9 mouse cellular contexts compared by ENCODE assay signal in the genomic region with DNA sequence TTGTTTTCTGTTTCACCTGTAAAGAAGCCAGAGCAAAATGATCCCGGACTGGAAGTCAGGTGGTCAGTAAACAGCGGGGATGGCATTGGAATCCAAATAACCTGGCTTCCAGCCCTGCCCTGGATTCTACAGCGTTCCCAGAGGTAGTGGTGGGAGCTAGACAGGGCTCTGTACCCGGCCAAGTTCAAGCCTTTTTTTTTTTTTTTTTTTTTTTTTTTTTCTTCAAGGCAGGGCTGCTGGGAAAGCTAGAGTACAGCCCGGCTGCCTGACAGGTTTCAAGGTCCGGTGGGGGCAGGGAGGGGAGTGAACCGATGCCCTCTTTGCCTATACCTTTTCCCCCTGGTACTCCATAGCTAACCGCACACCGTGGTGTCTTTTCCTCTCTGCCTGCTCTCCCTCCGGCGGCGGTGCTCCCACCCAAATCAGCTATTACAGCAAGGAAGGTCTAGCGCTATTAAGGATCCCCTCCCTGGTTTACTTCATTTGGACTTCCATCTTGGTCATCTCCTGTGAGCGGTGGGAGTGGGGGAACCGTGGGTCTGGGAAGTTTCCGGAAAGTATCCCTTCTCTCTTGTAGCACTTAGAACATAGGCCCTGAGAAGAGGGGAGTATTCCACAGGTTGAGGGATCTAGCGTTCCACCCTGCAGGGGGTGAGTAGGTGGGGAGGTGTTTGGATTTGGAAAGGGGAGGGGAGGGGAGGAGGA. TPM values are rescaled to one million over a fixed set of nuclear protein-coding genes. Genes with fewer than 3 reads are reported as not detected.
DNase-seq lines count a peak whose midpoint lies in the region; ATAC-seq and TF ChIP-seq lines count a peak whose summit lies in the region.
"Had no signal": no experiment of that assay in that cellular context is flagged by ENCODE, and none has a peak within 500 bp of the region (broad histone marks: within the 10 kb centered on the region; RNA-seq: fewer than 3 reads in every experiment).

No protein-coding gene starts in this region.

- TF ChIP-seq POLR2A in cerebellum, adult 2 months (IDR thresholded peaks at IDR 0.05; ENCODE audit: borderline replicate concordance, insufficient read depth, low read length): no peak

- peak overlapping the region; percentile 46 for H3K4me3 ChIP-seq in cerebellum, adult 2 months (replicated peaks; ENCODE audit: insufficient read depth, low read depth, low read length)
- H3K4me3 ChIP-seq in limb, embryonic 10.5 days: peak overlapping the region; percentile 48
- peak overlapping the region; percentile 14 for H3K4me3 ChIP-seq in stomach, embryonic 14.5 days (ENCODE audit: low read depth, low read length)

- TF ChIP-seq CTCF in cerebellum, adult 2 months (IDR thresholded peaks at IDR 0.05; ENCODE audit: borderline replicate concordance, insufficient read depth, low read depth, low read length): no peak

- H3K27me3 ChIP-seq in cerebellum, adult 2 months (ENCODE audit: control insufficient read depth, insufficient read depth, low read length): no peaks in the 10 kb centered on the region; the same call in 1 of the 2 replicates
- H3K27me3 ChIP-seq in limb, embryonic 10.5 days (ENCODE audit: low read depth, poor library complexity, severe bottlenecking): peaks cover 48% of the 10 kb centered on the region
- H3K27me3 ChIP-seq in stomach, embryonic 14.5 days (ENCODE audit: control insufficient read depth, insufficient read depth, low read length): no peaks in the 10 kb centered on the region

- H3K27ac ChIP-seq in cerebellum, adult 2 months (ENCODE audit: insufficient read depth, low read length): no peak overlapping the region
- no peak overlapping the region; the same call in 1 of the 2 replicates for H3K27ac ChIP-seq in limb, embryonic 10.5 days
- no peak overlapping the region for H3K27ac ChIP-seq in stomach, embryonic 14.5 days (ENCODE audit: low read length)
- H3K27ac ChIP-seq: macrophage had no signal

- peak overlapping the region; percentile 43 for H3K4me2 ChIP-seq in stomach, embryonic 14.5 days (replicated peaks; ENCODE audit: low read depth, low read length)

- H3K9ac ChIP-seq in stomach, embryonic 14.5 days (replicated peaks; ENCODE audit: low read depth, low read length): no peak overlapping the region

- no peaks in the 10 kb centered on the region for H3K36me3 ChIP-seq in limb, embryonic 10.5 days
- no peaks in the 10 kb centered on the region for H3K36me3 ChIP-seq in stomach, embryonic 14.5 days (ENCODE audit: control insufficient read depth, insufficient read depth, low read length)

- no peak for ATAC-seq in stomach, embryonic 14.5 days (ENCODE audit: insufficient number of reproducible peaks, insufficient read depth, low FRiP score, low read depth)

- H3K4me1 ChIP-seq in cerebellum, adult 2 months (ENCODE audit: control insufficient read depth, insufficient read depth, low read length): peaks cover 12% of the 10 kb centered on the region
- H3K4me1 ChIP-seq in limb, embryonic 10.5 days: peaks cover 43% of the 10 kb centered on the region
- 0 out of 2 replicates have a peak, but pooled peaks cover 9% of the 10 kb centered on the region for H3K4me1 ChIP-seq in stomach, embryonic 14.5 days (ENCODE audit: control insufficient read depth, insufficient read depth, low read length)

- WGBS in cerebellum, adult 2 months: 3% methylated on average over 17 of the region's 17 CpGs
- 3% methylated on average over 17 of the region's 17 CpGs for WGBS in limb, embryonic 10.5 days
- WGBS in stomach, embryonic 14.5 days: 2% methylated on average over 17 of the region's 17 CpGs

- H3K9me3 ChIP-seq in limb, embryonic 10.5 days (replicated peaks): no peaks in the 10 kb centered on the region
- no peaks in the 10 kb centered on the region for H3K9me3 ChIP-seq in stomach, embryonic 14.5 days (ENCODE audit: control insufficient read depth, low read depth, low read length)

- peak; percentile 13 to 35 for DNase-seq in cerebellum, adult 2 months
- no peak for DNase-seq in cerebellum, adult 9-10 months
- peak; percentile 24 for DNase-seq in right cerebral cortex, postnatal 25 days
- no peak for DNase-seq in right cerebral cortex, postnatal 36 days (ENCODE audit: low spot score in 2 of 2)
- no peak for DNase-seq in limb, embryonic 10.5 days (ENCODE audit: low spot score)
- no peak for DNase-seq in gastrocnemius, postnatal 10 days
- no peak for DNase-seq in urinary bladder, adult 18-20 months (ENCODE audit: low spot score in 2 of 2)

RNA-seq across cellular contexts. Expression of gene Sox9, which starts 28.6 kb away (rescaled TPM):
- polyA plus RNA-seq in cerebellum, adult 2 months (2012; rRNA removed): 20.2 and 20.8 TPM in 2 replicates
- polyA plus RNA-seq in limb, embryonic 10.5 days (2016; fragmentation: Nextera tagmentation; extraction: Ambion mirVana): 85.1 and 169 TPM in 2 replicates
- 35.2 and 41.2 TPM in 2 replicates for polyA plus RNA-seq in stomach, embryonic 14.5 days (2014; fragmentation: Nextera tagmentation; extraction: Ambion mirVana)
- total RNA-seq in gastrocnemius, postnatal 10 days (2021): 1 to 10 TPM; 2.1 to 2.7 TPM
- polyA plus RNA-seq: macrophage had no signal

Comparison
In these comparisons a context has a peak if more than half of its experiments do, and no peak if none do; other contexts are left out.
1. DNase-seq: peak in cerebellum, adult 2 months (2 of 2) and right cerebral cortex, postnatal 25 days (single experiment); none in cerebellum, adult 9-10 months (single experiment), right cerebral cortex, postnatal 36 days (0 of 2), limb, embryonic 10.5 days (single experiment), gastrocnemius, postnatal 10 days (single experiment) and urinary bladder, adult 18-20 months (0 of 2).
2. Peak in every context shown above with its lines, with median percentiles within 50 percentile points of each other: H3K4me3 ChIP-seq.